Mouse (Mus musculus) ES-E14 (cell line): ENCODE measurements around the gene Fbxo46. TPM values are rescaled to one million over a fixed set of nuclear protein-coding genes. Genes with fewer than 3 reads are reported as not detected.

Source experiments
- DNase-seq: peaks from one replicate; pipeline ENCODE4 v3.0.0-alpha.2; 2013; ENCODE audit warnings: low read depth, low spot score
- H3K27ac ChIP-seq: 2 replicates; pipeline ENCODE4 v1.5.1; 2012; ENCODE audit warnings: low read depth, mild to moderate bottlenecking, low read length, moderate library complexity, mixed read lengths; ENCODE audit not compliant: poor library complexity, insufficient read depth, severe bottlenecking
- H3K36me3 ChIP-seq: 2 replicates; pipeline ENCODE4 v1.6.1; 2012; ENCODE audit warnings: mild to moderate bottlenecking, low read length, moderate library complexity, mixed read lengths; ENCODE audit not compliant: control insufficient read depth, poor library complexity, insufficient read depth, severe bottlenecking
- H3K4me1 ChIP-seq, 2 experiments: fragments of 150-350 bp in 1 of 2; sonication (generic) in 1 of 2; 2 replicates each; pipeline ENCODE4 v1.6.1; 2012; ENCODE audit warnings: low read length in 2 of 2, mild to moderate bottlenecking in 1 of 2, mixed read lengths in 1 of 2; ENCODE audit not compliant: control insufficient read depth in 2 of 2, insufficient read depth in 2 of 2, poor library complexity in 1 of 2
- H3K4me3 ChIP-seq, 2 experiments: fragments of 150-350 bp in 1 of 2; sonication (generic) in 1 of 2; 2 replicates each; pipeline ENCODE4 v1.5.1; 2012; ENCODE audit warnings: low read length in 2 of 2, low read depth in 1 of 2, mild to moderate bottlenecking in 1 of 2, mixed read lengths in 1 of 2; ENCODE audit not compliant: insufficient read depth in 1 of 2, poor library complexity in 1 of 2, severe bottlenecking in 1 of 2
- H3K9ac ChIP-seq: 2 replicates; pipeline ENCODE4 v1.6.1; 2012; ENCODE audit warnings: low read depth, mild to moderate bottlenecking, low read length, mixed read lengths; ENCODE audit not compliant: poor library complexity, insufficient read depth, severe bottlenecking
- H3K9me3 ChIP-seq: fragments of 150-350 bp; sonication (generic); 2 replicates; pipeline ENCODE4 v1.6.1; 2012; ENCODE audit warnings: low read depth, mild to moderate bottlenecking, low read length; ENCODE audit not compliant: control insufficient read depth, insufficient read depth
- CHD2 ChIP-seq: IDR thresholded peaks from 2 replicates; pipeline ENCODE4 v1.6.1; 2014; ENCODE audit warnings: mild to moderate bottlenecking, low read depth, low read length, inconsistent platforms
- HCFC1 ChIP-seq: IDR thresholded peaks from 2 replicates; pipeline ENCODE4 v1.6.1; 2012; ENCODE audit warnings: low read length, inconsistent platforms, borderline replicate concordance; ENCODE audit not compliant: insufficient read depth
- MAFK ChIP-seq: IDR thresholded peaks from 2 replicates; pipeline ENCODE4 v1.6.1; 2014; ENCODE audit warnings: mild to moderate bottlenecking, low read depth, low read length, inconsistent platforms; ENCODE audit not compliant: insufficient read depth
- ZC3H11A ChIP-seq: IDR thresholded peaks from 2 replicates; pipeline ENCODE4 v1.6.1; 2012; ENCODE audit warnings: low read depth, mild to moderate bottlenecking, inconsistent platforms, low read length, borderline replicate concordance
- ZNF384 ChIP-seq: IDR thresholded peaks from 2 replicates; pipeline ENCODE4 v1.6.1; 2012; ENCODE audit warnings: low read depth, low read length, inconsistent platforms
- in situ Hi-C, 2 experiments: fragments of 600-800 bp; cut with MboI; formaldehyde crosslinking; loops; one replicate each; pipeline ENCODE4 v1.15.1; 2025; ENCODE audit warnings: low sequenced_read_pairs in 2 of 2, inconsistent platforms in 1 of 2; ENCODE audit not compliant: unreplicated experiment in 2 of 2
- total RNA-seq: library from RNA; depleted of rRNA; stranded (reverse); fragments of 300-350 nt; gene quantifications from 2 replicates; pipeline ENCODE4 v1.2.3, GENCODE M21; 2012

The Fbxo46 gene
- total RNA-seq, 1 experiment = 19.5 TPM

GRCm38 (mm10) chr7:19157160-19157800, 37.6 kb downstream of the Fbxo46 start:
- in situ Hi-C loops = no loop called here
- H3K36me3 ChIP-seq = peaks cover 17% of the 10 kb centered on the region
- DNase-seq = peak; percentile 78
- no peaks in the 10 kb centered on the region for H3K9me3 ChIP-seq
- H3K4me3 ChIP-seq = peak overlapping the region in 1 of 2 experiments; percentile 34; a peak in 1 of 4 replicates
- peaks cover 0 to 15% of the 10 kb centered on the region in 2 experiments; a peak in 2 of 4 replicates for H3K4me1 ChIP-seq
- TF ChIP-seq ZNF384 = no peak
- TF ChIP-seq ZC3H11A = 0 out of 2 replicates have a peak, but pooled peaks have one; percentile 34
- no peak overlapping the region for H3K27ac ChIP-seq
- H3K9ac ChIP-seq = no peak overlapping the region

- no peak overlapping the region for H3K9ac ChIP-seq
- TF ChIP-seq ZNF384 (no peak), ZC3H11A (no peak), MAFK (no peak), CHD2 (no peak), HCFC1 (no peak)
- H3K4me1 ChIP-seq = peaks cover 0 to 16% of the 10 kb centered on the region in 2 experiments; a peak in 3 of 4 replicates
- peaks cover 7% of the 10 kb centered on the region for H3K36me3 ChIP-seq
- in situ Hi-C loops = no loop called here
- H3K4me3 ChIP-seq = no peak overlapping the region
- no peak overlapping the region for H3K27ac ChIP-seq
- DNase-seq = no peak
- H3K9me3 ChIP-seq = no peaks in the 10 kb centered on the region
These were observed 38.9 kb downstream of the Fbxo46 start for GRCm38 (mm10) chr7:19158601-19159000.

GRCm38 (mm10) chr7:19159411-19159810, 39.8 kb downstream of the Fbxo46 start:
- in situ Hi-C loops = no loop called here
- H3K27ac ChIP-seq = no peak overlapping the region

GRCm38 (mm10) chr7:19160115-19160514, 40.5 kb downstream of the Fbxo46 start:
- TF ChIP-seq ZNF384 (no peak), ZC3H11A (no peak), HCFC1 (no peak), CHD2 (no peak), MAFK (no peak)
- H3K9me3 ChIP-seq = no peaks in the 10 kb centered on the region
- in situ Hi-C loops = no loop called here
- peak overlapping the region; percentile 79 for H3K9ac ChIP-seq
- peak; percentile 78 for DNase-seq
- H3K4me1 ChIP-seq = peaks cover 0 to 23% of the 10 kb centered on the region in 2 experiments; a peak in 3 of 4 replicates
- H3K4me3 ChIP-seq = peak overlapping the region; percentile 78 to 85
- peaks cover 2% of the 10 kb centered on the region; the same call in 1 of the 2 replicates for H3K36me3 ChIP-seq
- H3K27ac ChIP-seq = no peak overlapping the region

More at GRCm38 (mm10) chr7:19159411-19159810, 39.8 kb downstream of the Fbxo46 start:
- no peak for DNase-seq
- Histone ChIP-seq H3K4me1 (peaks cover 0 to 22% of the 10 kb centered on the region in 2 experiments; a peak in 3 of 4 replicates), H3K9me3 (no peaks in the 10 kb centered on the region), H3K9ac (peak overlapping the region; percentile 24; the same call in 1 of the 2 replicates), H3K36me3 (peaks cover 2% of the 10 kb centered on the region; the same call in 1 of the 2 replicates), H3K4me3 (peak overlapping the region; percentile 11 to 61; a peak in 3 of 4 replicates)
- TF ChIP-seq MAFK (no peak), ZC3H11A (no peak), CHD2 (no peak), HCFC1 (no peak), ZNF384 (no peak)
